Mouse (Mus musculus): ENCODE results near the gene 1700021F05Rik.

DNA sequence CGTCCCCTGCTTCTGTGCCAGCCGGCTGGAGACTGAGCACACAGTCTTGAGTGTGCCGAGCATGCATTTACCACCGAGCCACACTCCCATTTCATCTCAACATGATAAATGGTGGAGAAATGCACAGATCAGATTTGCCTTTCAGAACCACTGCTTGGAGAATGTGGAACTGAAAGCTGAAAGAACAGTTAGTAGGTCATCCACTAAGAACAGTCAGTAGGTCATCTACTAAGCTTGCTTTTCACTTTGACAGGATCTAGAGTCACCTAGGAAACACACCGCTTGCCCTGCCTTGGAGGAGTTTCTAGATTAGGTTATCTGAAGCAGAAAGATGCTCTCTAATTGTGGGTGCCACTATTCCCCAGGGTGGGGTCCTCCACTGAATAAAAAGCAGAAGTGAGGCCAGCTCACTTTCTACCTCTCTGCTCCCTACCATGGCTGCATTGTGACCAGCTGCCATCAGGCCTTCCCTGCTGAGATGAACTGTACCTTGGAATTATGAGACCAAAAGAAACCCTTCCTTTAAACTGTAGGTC lies 16.9 kb upstream of the 1700021F05Rik start:
- no peak for TF ChIP-seq CTCF (IDR thresholded peaks at IDR 0.05; ENCODE audit: low read depth, low read length)
- TF ChIP-seq POLR2A (IDR thresholded peaks at IDR 0.05; ENCODE audit: insufficient read depth, low read length) = no peak
